In the genomic region with DNA sequence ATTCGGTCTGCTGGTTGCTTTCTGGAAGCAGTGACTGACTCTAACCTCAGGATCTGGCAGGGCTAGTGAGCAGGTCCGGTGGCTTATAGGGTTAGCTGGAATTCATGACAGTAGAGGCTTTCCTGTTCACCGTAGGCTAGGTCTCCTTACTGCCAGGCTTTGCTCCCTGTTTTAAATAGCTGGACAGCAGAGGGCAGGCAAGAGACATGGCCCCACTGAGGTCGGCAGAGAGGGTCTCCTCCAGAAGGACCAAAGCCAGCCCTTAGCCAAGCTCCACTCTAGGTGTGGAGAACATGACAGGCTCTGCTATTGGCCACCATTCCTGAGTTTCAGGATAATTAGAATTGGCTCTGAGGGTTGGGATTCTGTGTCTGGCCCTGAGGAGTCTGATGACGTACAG, we compare ENCODE assay signal across 15 mouse cellular contexts.
DNase-seq lines count a peak whose midpoint lies in the region; ATAC-seq and TF ChIP-seq lines count a peak whose summit lies in the region.
"Had no signal": no experiment of that assay in that cellular context is flagged by ENCODE, and none has a peak within 500 bp of the region (broad histone marks: within the 10 kb centered on the region; RNA-seq: fewer than 3 reads in every experiment).

No protein-coding gene starts in this region.

- no peak overlapping the region for H3K4me3 ChIP-seq in heart, adult 2 months
- no peak overlapping the region for H3K4me3 ChIP-seq in heart, embryonic 10.5 days
- H3K4me3 ChIP-seq in layer of hippocampus, adult 2 months = no peak overlapping the region
- no peak overlapping the region for H3K4me3 ChIP-seq in forebrain, embryonic 14.5 days (ENCODE audit: low read depth, low read length)
- H3K4me3 ChIP-seq: forebrain, embryonic 13.5 days; limb, embryonic 12.5 days had no signal

- 63% methylated on average over 5 of the region's 5 CpGs for WGBS in heart, adult 2 months
- WGBS in heart, embryonic 10.5 days = 53% methylated on average over 5 of the region's 5 CpGs
- 76% methylated on average over 5 of the region's 5 CpGs for WGBS in forebrain, embryonic 14.5 days

- H3K27ac ChIP-seq in heart, adult 2 months = no peak overlapping the region
- H3K27ac ChIP-seq in heart, embryonic 10.5 days = no peak overlapping the region
- H3K27ac ChIP-seq in layer of hippocampus, adult 2 months = no peak overlapping the region
- no peak overlapping the region for H3K27ac ChIP-seq in forebrain, embryonic 14.5 days (ENCODE audit: low read depth, low read length)
- H3K27ac ChIP-seq: forebrain, embryonic 13.5 days; limb, embryonic 12.5 days; macrophage had no signal

- DNase-seq in heart, adult 2 months = no peak
- no peak for DNase-seq in heart, embryonic 10.5 days (ENCODE audit: low spot score)
- DNase-seq in layer of hippocampus, adult 2 months (ENCODE audit: low spot score in 2 of 2) = no peak
- no peak for DNase-seq in layer of hippocampus, adult 9-10 months (ENCODE audit: low spot score)
- DNase-seq in A20 (ENCODE audit: low read depth, low spot score) (peak; percentile 15), R1 (ENCODE audit: low read depth, low spot score) (peak; percentile 43)
- no peak for DNase-seq in spleen, postnatal 4 days (ENCODE audit: low spot score in 2 of 2)
- no peak for DNase-seq in forebrain, embryonic 14.5 days (ENCODE audit: low spot score)
- DNase-seq: adrenal gland, postnatal 36 days; cerebellum, adult 11 months; gastrocnemius, postnatal 25 days; heart, postnatal 14 days had no signal

- peaks cover 1% of the 10 kb centered on the region; the same call in 1 of the 2 replicates for H3K4me1 ChIP-seq in heart, adult 2 months (ENCODE audit: control insufficient read depth, insufficient read depth, low read length)
- peaks cover 3% of the 10 kb centered on the region for H3K4me1 ChIP-seq in heart, embryonic 10.5 days
- H3K4me1 ChIP-seq in forebrain, embryonic 14.5 days (ENCODE audit: control insufficient read depth, insufficient read depth, low read length) = no peaks in the 10 kb centered on the region
- H3K4me1 ChIP-seq: forebrain, embryonic 13.5 days had no signal

- TF ChIP-seq CTCF in heart, adult 2 months (IDR thresholded peaks at IDR 0.05) = peak; percentile 53
- peak; percentile 64 for TF ChIP-seq CTCF in layer of hippocampus, adult 2 months (conservative IDR thresholded peaks at IDR 0.05)

- TF ChIP-seq POLR2A in heart, adult 2 months (IDR thresholded peaks at IDR 0.05; ENCODE audit: insufficient read depth, low read depth, low read length) = no peak

- H3K4me2 ChIP-seq in forebrain, embryonic 14.5 days (ENCODE audit: low read length) = no peak overlapping the region
- H3K4me2 ChIP-seq: forebrain, embryonic 13.5 days; limb, embryonic 12.5 days had no signal

- TF ChIP-seq EP300 in heart, adult 2 months (IDR thresholded peaks at IDR 0.05; ENCODE audit: insufficient read depth, low read depth, low read length) = no peak

- H3K27me3 ChIP-seq in heart, adult 2 months (ENCODE audit: control insufficient read depth, insufficient read depth, low read length) = no peaks in the 10 kb centered on the region
- H3K27me3 ChIP-seq in heart, embryonic 10.5 days (ENCODE audit: insufficient read depth, poor library complexity, severe bottlenecking) = no peaks in the 10 kb centered on the region
- no peaks in the 10 kb centered on the region for H3K27me3 ChIP-seq in forebrain, embryonic 14.5 days (replicated peaks; ENCODE audit: control insufficient read depth, insufficient read depth, low read length)
- H3K27me3 ChIP-seq: forebrain, embryonic 13.5 days; limb, embryonic 12.5 days had no signal

- no peak overlapping the region for H3K9ac ChIP-seq in heart, adult 2 months (ENCODE audit: low read depth, low read length)
- no peak overlapping the region for H3K9ac ChIP-seq in forebrain, embryonic 14.5 days (ENCODE audit: low read length)
- H3K9ac ChIP-seq: forebrain, embryonic 13.5 days; limb, embryonic 12.5 days had no signal

- no peaks in the 10 kb centered on the region for H3K36me3 ChIP-seq in heart, adult 2 months (ENCODE audit: control insufficient read depth, insufficient read depth, low read length)
- no peaks in the 10 kb centered on the region for H3K36me3 ChIP-seq in heart, embryonic 10.5 days
- H3K36me3 ChIP-seq in forebrain, embryonic 14.5 days (ENCODE audit: control insufficient read depth, insufficient read depth, low read length) = no peaks in the 10 kb centered on the region
- H3K36me3 ChIP-seq: limb, embryonic 12.5 days had no signal

- H3K79me2 ChIP-seq in heart, adult 2 months (replicated peaks; ENCODE audit: control insufficient read depth, insufficient read depth, low read length) = no peaks in the 10 kb centered on the region

- H3K9me3 ChIP-seq in heart, embryonic 10.5 days = no peaks in the 10 kb centered on the region
- no peaks in the 10 kb centered on the region for H3K9me3 ChIP-seq in forebrain, embryonic 14.5 days (replicated peaks; ENCODE audit: control insufficient read depth, low read length)
- H3K9me3 ChIP-seq: forebrain, embryonic 13.5 days; limb, embryonic 12.5 days had no signal

- intact Hi-C loops in heart, adult 2 months (cut with DNase I) = no loop called here

- no peak for ATAC-seq in forebrain, embryonic 14.5 days

Comparison
In these comparisons a context has a peak if more than half of its experiments do, and no peak if none do; other contexts are left out.
1. DNase-seq: peak in A20 (single experiment) and R1 (single experiment); none in heart, adult 2 months (0 of 2), heart, embryonic 10.5 days (single experiment), layer of hippocampus, adult 2 months (0 of 2), layer of hippocampus, adult 9-10 months (single experiment), spleen, postnatal 4 days (0 of 2) and forebrain, embryonic 14.5 days (single experiment).